Mouse (Mus musculus) heart, embryonic 14.5 days (tissue): ENCODE results near the gene Pomp. TPM values are rescaled to one million over a fixed set of nuclear protein-coding genes. Genes with fewer than 3 reads are reported as not detected.
A peak's percentile ranks its signal among the peaks of the same experiment; 100 is the strongest.

Experiments
- ATAC-seq: fragments of 200-750 bp; cut with Nextera tagmentation; 2 replicates; pipeline ENCODE4 v1.8.0; 2017; ENCODE audit warnings: low read depth, moderate TSS enrichment; ENCODE audit not compliant: insufficient number of reproducible peaks, insufficient read depth, low FRiP score
- H3K27ac ChIP-seq, 2 experiments: fragments of 200-500 bp in 1 of 2; fragments of 300-500 bp in 1 of 2; sonication (generic) in 1 of 2; replicated peaks in 1 of 2; 2 replicates each; pipeline ENCODE4 v1.5.1; 2012 to 2014; ENCODE audit warnings: low read depth in 2 of 2, low read length in 2 of 2, control low read depth in 1 of 2, mild to moderate bottlenecking in 1 of 2, mixed read lengths in 1 of 2; ENCODE audit not compliant: control insufficient read depth in 1 of 2, insufficient read depth in 1 of 2
- H3K27me3 ChIP-seq: fragments of 300-500 bp; sonication (generic); 2 replicates; pipeline ENCODE4 v1.6.1; 2014; ENCODE audit warnings: mild to moderate bottlenecking, low read length, control low read depth; ENCODE audit not compliant: control insufficient read depth, insufficient read depth
- H3K36me3 ChIP-seq: fragments of 300-500 bp; sonication (generic); 2 replicates; pipeline ENCODE4 v1.6.1; 2014; ENCODE audit warnings: mild to moderate bottlenecking, control low read depth, low read length, mixed read lengths; ENCODE audit not compliant: control insufficient read depth, insufficient read depth
- H3K4me1 ChIP-seq, 2 experiments: fragments of 200-500 bp in 1 of 2; fragments of 300-500 bp in 1 of 2; sonication (generic) in 1 of 2; 2 replicates each; pipeline ENCODE4 v1.6.1; 2012 to 2014; ENCODE audit warnings: low read length in 2 of 2, control low read depth in 1 of 2, mixed read lengths in 1 of 2; ENCODE audit not compliant: control insufficient read depth in 2 of 2, insufficient read depth in 2 of 2
- H3K4me2 ChIP-seq: fragments of 300-500 bp; sonication (generic); 2 replicates; pipeline ENCODE4 v1.6.1; 2014; ENCODE audit warnings: mild to moderate bottlenecking, low read length
- H3K4me3 ChIP-seq, 2 experiments: fragments of 200-500 bp in 1 of 2; fragments of 300-500 bp in 1 of 2; sonication (generic) in 1 of 2; 2 replicates each; pipeline ENCODE4 v1.5.1; 2012 to 2014; ENCODE audit warnings: low read length in 2 of 2, mild to moderate bottlenecking in 2 of 2, control low read depth in 1 of 2, low read depth in 1 of 2, moderate library complexity in 1 of 2; ENCODE audit not compliant: control insufficient read depth in 1 of 2, insufficient read depth in 1 of 2
- H3K9ac ChIP-seq: fragments of 300-500 bp; sonication (generic); 2 replicates; pipeline ENCODE4 v1.6.1; 2014; ENCODE audit warnings: mild to moderate bottlenecking, low read length
- H3K9me3 ChIP-seq: fragments of 300-500 bp; sonication (generic); 2 replicates; pipeline ENCODE4 v1.6.1; 2016; ENCODE audit warnings: low read length, control low read depth; ENCODE audit not compliant: control insufficient read depth
- WGBS: fragments of 180-500 bp; shearing (Covaris S2); extraction: QIAGEN DNeasy Blood & Tissue Kit; methylation state at CpG from one replicate; pipeline ENCODE4 v1.1.7; 2014; 5-methylcytosine and 5-hydroxymethylcytosine counted together
- polyA plus RNA-seq: library from polyadenylated mRNA; unstranded; fragments of >200 nt; fragmentation: Nextera tagmentation; extraction: Ambion mirVana; gene quantifications from 2 replicates; pipeline ENCODE4 v1.2.1, GENCODE M21; 2014

The Pomp gene
- polyA plus RNA-seq, 1 experiment from 2014 or later = 345 TPM

DNA sequence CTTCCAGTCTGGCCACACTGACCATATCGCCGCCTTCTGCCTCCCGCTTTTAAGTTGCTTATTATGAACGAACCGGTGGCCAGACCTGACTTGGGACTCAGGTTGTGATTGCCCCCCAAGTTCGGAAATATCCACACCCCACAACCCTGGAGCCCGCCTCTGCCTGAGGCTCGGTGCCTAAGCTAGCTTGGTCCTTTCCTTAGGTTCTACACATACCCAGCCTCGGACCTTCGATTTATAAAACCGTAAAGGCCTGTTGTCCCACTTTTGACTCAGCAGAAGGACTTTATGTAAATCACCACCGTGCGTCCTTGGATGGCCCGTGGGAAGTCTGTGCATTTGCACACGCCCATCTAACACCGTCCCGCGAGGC is 199 bp upstream of the Pomp start:
- Histone ChIP-seq H3K27ac (peak overlapping the region; percentile 83), H3K9ac (peak overlapping the region; percentile 94), H3K4me2 (peak overlapping the region; percentile 89), H3K4me1 (peaks cover 2 to 10% of the 10 kb centered on the region in 2 experiments; a peak in 3 of 4 replicates), H3K9me3 (no peaks in the 10 kb centered on the region), H3K4me3 (peak overlapping the region; percentile 79 to 89), H3K36me3 (peaks cover 27% of the 10 kb centered on the region), H3K27me3 (no peaks in the 10 kb centered on the region)
- WGBS = under 1% methylated on average over 18 of the region's 18 CpGs
- ATAC-seq = no peak

DNA sequence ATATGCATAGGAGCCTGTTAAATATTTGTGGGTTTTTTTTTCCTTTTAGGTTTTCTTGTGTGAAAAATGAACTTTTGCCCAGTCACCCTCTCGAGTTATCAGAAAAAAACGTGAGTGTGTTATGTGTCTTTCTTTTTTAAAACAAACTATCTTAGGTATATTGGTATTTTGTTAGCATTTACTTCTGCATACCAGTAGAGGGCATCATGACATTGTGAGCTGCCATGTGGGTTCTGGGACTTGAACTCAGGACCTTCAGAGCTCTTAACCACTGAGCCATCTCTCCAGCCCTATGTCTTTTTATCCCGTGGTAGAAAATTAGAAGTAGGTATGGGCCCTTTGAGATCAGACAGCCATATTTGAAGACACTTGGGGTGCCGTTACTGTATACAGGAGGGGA is 8.4 kb downstream of the Pomp start:
- Histone ChIP-seq H3K4me2 (no peak overlapping the region), H3K9ac (no peak overlapping the region), H3K27ac (no peak overlapping the region), H3K36me3 (peaks cover 91% of the 10 kb centered on the region), H3K27me3 (no peaks in the 10 kb centered on the region), H3K9me3 (no peaks in the 10 kb centered on the region), H3K4me3 (no peak overlapping the region), H3K4me1 (no peaks in the 10 kb centered on the region)
- 87% methylated on average over 4 of the region's 4 CpGs for WGBS
- ATAC-seq = no peak

- Histone ChIP-seq H3K27ac (no peak overlapping the region), H3K27me3 (no peaks in the 10 kb centered on the region), H3K9ac (no peak overlapping the region), H3K4me2 (no peak overlapping the region), H3K9me3 (no peaks in the 10 kb centered on the region), H3K4me3 (no peak overlapping the region), H3K4me1 (no peaks in the 10 kb centered on the region), H3K36me3 (peaks cover 91% of the 10 kb centered on the region)
- no peak for ATAC-seq
- WGBS = 90% methylated on average over 6 of the region's 6 CpGs
Measured at GRCm38 (mm10) chr5:147869568-147869967, 9.3 kb downstream of the Pomp start.

DNA sequence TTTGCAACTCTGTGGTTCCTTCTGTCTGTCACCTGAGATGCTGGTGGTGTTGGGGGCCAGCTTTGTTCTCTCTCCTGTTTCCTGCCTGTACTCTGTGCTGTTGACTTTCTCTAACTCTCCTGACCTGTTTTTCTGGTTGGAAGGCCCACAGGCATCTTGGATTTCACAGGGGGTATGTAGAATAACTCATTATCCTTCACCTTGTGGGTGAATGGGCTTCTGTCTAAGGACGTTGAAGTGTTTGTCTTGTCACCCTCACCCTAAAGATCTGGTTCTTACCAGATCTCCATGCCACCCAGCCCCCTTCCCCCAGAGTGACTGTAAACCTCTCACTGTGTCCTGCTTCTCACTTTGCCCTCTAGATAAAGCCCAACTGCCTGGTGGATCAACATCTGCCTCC is 10.0 kb downstream of the Pomp start:
- H3K4me2 ChIP-seq = no peak overlapping the region
- no peaks in the 10 kb centered on the region for H3K9me3 ChIP-seq
- no peak overlapping the region for H3K4me3 ChIP-seq
- 80% methylated on average over 1 of the region's 1 CpGs for WGBS
- ATAC-seq = no peak
- peaks cover 92% of the 10 kb centered on the region for H3K36me3 ChIP-seq
- no peak overlapping the region for H3K9ac ChIP-seq
- H3K27me3 ChIP-seq = no peaks in the 10 kb centered on the region
- no peaks in the 10 kb centered on the region for H3K4me1 ChIP-seq
- no peak overlapping the region for H3K27ac ChIP-seq

DNA sequence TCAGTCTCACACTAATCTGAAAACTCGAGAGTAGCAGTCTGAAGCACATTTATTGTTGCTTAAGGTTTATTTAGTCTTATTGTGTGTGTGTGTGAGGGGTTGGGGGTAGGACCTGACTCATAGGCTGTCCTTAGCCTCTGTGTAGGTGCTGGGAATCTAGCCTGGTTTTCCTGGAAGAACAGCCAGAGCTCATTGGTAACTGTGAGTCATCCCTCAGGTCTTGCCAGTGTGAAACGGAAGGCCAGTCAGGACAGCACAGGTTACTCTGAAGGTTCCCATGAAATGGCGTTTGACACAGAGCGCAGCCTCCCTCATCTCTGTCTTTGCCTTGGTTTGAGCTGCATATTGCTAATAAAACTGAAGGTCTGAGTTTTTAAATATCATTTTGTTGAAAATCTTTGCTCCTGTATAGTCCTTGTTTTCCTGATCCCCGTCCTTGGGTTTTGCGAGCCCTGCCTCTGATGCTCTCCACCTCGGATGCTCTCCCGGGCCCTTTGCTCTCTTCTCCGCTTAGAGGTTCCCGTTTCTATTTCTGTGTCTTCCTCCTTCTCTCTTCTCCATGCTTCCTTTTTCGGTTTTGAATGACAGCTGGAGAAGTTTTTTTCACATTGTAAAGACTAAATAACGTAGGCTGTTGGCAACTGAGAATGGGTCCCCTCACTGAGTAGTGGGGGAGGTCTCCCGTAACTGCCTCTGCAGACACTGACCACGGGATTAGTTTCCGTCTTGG is 11.0 kb downstream of the Pomp start:
- H3K27me3 ChIP-seq = no peaks in the 10 kb centered on the region
- 87% methylated on average over 15 of the region's 15 CpGs for WGBS
- no peak overlapping the region for H3K4me2 ChIP-seq
- no peaks in the 10 kb centered on the region for H3K4me1 ChIP-seq
- H3K4me3 ChIP-seq = no peak overlapping the region
- no peak overlapping the region for H3K27ac ChIP-seq
- no peaks in the 10 kb centered on the region for H3K9me3 ChIP-seq
- peaks cover 94% of the 10 kb centered on the region for H3K36me3 ChIP-seq
- no peak for ATAC-seq
- H3K9ac ChIP-seq = no peak overlapping the region

- Histone ChIP-seq H3K4me3 (no peak overlapping the region), H3K9ac (no peak overlapping the region), H3K27me3 (no peaks in the 10 kb centered on the region), H3K9me3 (no peaks in the 10 kb centered on the region), H3K4me2 (no peak overlapping the region), H3K27ac (no peak overlapping the region), H3K36me3 (peaks cover 100% of the 10 kb centered on the region), H3K4me1 (no peaks in the 10 kb centered on the region)
- ATAC-seq = no peak
- 89% methylated on average over 18 of the region's 18 CpGs for WGBS
Measured at GRCm38 (mm10) chr5:147874491-147875065, 14.3 kb downstream of the Pomp start.

DNA sequence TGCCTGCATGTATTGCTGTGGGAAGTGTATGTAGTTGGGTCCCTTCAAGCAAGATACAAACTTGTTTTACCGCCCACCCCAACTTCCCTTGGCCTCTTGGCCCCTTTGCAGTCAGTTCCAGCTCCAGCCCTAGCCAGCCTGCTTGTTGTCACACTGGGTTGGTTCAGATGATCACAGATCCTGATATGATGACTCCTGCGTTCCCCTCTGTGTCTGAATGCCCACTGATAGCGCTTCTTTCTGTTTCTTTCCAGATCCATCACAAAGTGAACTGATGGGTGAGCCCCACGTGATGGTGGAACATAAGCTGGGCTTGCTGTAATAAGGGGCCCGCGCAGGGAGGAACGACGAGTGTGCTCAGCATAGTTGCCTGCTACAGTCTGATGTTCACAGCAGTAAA is 14.9 kb downstream of the Pomp start:
- H3K36me3 ChIP-seq = peaks cover 100% of the 10 kb centered on the region

DNA sequence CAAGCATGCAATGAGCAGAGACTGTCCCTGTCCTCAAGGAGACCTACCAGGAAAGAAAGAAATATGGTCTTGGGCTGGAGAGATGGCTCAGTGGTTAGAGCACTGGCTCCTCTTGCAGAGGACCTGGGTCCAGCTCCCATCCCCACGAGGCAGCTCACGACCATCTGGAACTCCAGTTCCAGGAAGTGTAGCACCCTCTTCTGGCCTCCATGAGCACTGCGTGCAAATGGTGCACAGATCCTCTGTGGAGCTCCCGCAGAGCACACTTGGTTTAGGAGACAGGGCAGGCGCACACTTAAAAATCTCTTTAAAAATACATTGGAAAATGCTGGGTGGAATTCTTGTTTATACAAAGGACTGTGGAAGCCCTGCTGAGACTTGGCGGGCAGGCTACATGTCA is 17.3 kb downstream of the Pomp start:
- H3K4me3 ChIP-seq = no peak overlapping the region
- H3K27me3 ChIP-seq = no peaks in the 10 kb centered on the region
- H3K4me2 ChIP-seq = no peak overlapping the region
- 86% methylated on average over 6 of the region's 6 CpGs for WGBS
- no peaks in the 10 kb centered on the region for H3K9me3 ChIP-seq
- no peak for ATAC-seq
- no peaks in the 10 kb centered on the region for H3K4me1 ChIP-seq
- no peak overlapping the region for H3K27ac ChIP-seq
- peaks cover 83% of the 10 kb centered on the region for H3K36me3 ChIP-seq
- no peak overlapping the region for H3K9ac ChIP-seq

More for the DNA sequence above, 14.9 kb downstream of the Pomp start:
- Histone ChIP-seq H3K27ac (no peak overlapping the region), H3K4me2 (no peak overlapping the region), H3K27me3 (no peaks in the 10 kb centered on the region), H3K4me3 (no peak overlapping the region), H3K9me3 (no peaks in the 10 kb centered on the region), H3K9ac (no peak overlapping the region), H3K4me1 (no peaks in the 10 kb centered on the region)
- 94% methylated on average over 8 of the region's 8 CpGs for WGBS
- no peak for ATAC-seq
